Mouse (Mus musculus) heart, embryonic 15.5 days (tissue): Measurements from ENCODE around the gene Smarcc1. TPM values are rescaled to one million over a fixed set of nuclear protein-coding genes. Genes with fewer than 3 reads are reported as not detected.
"Not testable (repeated sequence)": the region's sequence is repeated elsewhere in the genome, so short reads cannot be mapped to it uniquely, and the experiment has no call there.

Experiments
- ATAC-seq: fragments of 200-750 bp; cut with Nextera tagmentation; replicated peaks from 2 replicates; pipeline ENCODE4 v1.8.0; 2017; ENCODE audit warnings: low read depth, moderate TSS enrichment; ENCODE audit not compliant: insufficient number of reproducible peaks, insufficient read depth, low FRiP score
- H3K27ac ChIP-seq: fragments of 300-500 bp; sonication (generic); 2 replicates; pipeline ENCODE4 v1.5.1; 2015; ENCODE audit warnings: mild to moderate bottlenecking, inconsistent platforms
- H3K27me3 ChIP-seq: fragments of 300-500 bp; sonication (generic); 2 replicates; pipeline ENCODE4 v1.6.1; 2015; ENCODE audit warnings: inconsistent platforms
- H3K36me3 ChIP-seq: fragments of 300-500 bp; sonication (generic); 2 replicates; pipeline ENCODE4 v1.6.1; 2015; ENCODE audit warnings: mild to moderate bottlenecking, inconsistent platforms
- H3K4me1 ChIP-seq: fragments of 300-500 bp; sonication (generic); replicated peaks from 2 replicates; pipeline ENCODE4 v1.6.1; 2015; ENCODE audit warnings: inconsistent platforms
- H3K4me2 ChIP-seq: fragments of 300-500 bp; sonication (generic); 2 replicates; pipeline ENCODE4 v1.6.1; 2015; ENCODE audit warnings: inconsistent platforms, mild to moderate bottlenecking, moderate library complexity
- H3K4me3 ChIP-seq: fragments of 300-500 bp; sonication (generic); 2 replicates; pipeline ENCODE4 v1.5.1; 2015; ENCODE audit warnings: mild to moderate bottlenecking, inconsistent platforms
- H3K9ac ChIP-seq: fragments of 300-500 bp; sonication (generic); 2 replicates; pipeline ENCODE4 v1.6.1; 2015; ENCODE audit warnings: mild to moderate bottlenecking, inconsistent platforms
- H3K9me3 ChIP-seq: fragments of 300-500 bp; sonication (generic); replicated peaks from 2 replicates; pipeline ENCODE4 v1.6.1; 2016; ENCODE audit warnings: inconsistent platforms
- WGBS: fragments of 180-500 bp; shearing (Covaris S2); methylation state at CpG from one replicate; pipeline ENCODE4 v1.1.7; 2015; ENCODE audit warnings: mixed read lengths; 5-methylcytosine and 5-hydroxymethylcytosine counted together
- polyA plus RNA-seq: library from polyadenylated mRNA; unstranded; fragments of >200 nt; fragmentation: Nextera tagmentation; extraction: Ambion mirVana; gene quantifications from 2 replicates; pipeline ENCODE4 v1.2.1, GENCODE M21; 2015

The Smarcc1 gene
- polyA plus RNA-seq, 1 experiment from 2014 or later: 56.6 TPM

- no peaks in the 10 kb centered on the region for H3K27me3 ChIP-seq
- peaks cover 70% of the 10 kb centered on the region for H3K36me3 ChIP-seq
- H3K4me3 ChIP-seq: no peak overlapping the region
- H3K4me2 ChIP-seq: no peak overlapping the region
- H3K9ac ChIP-seq: no peak overlapping the region
- no peak overlapping the region for H3K27ac ChIP-seq
- no peak for ATAC-seq
- H3K4me1 ChIP-seq: peaks cover 12% of the 10 kb centered on the region
- WGBS: 94% methylated on average over 3 of the region's 3 CpGs
- H3K9me3 ChIP-seq: no peaks in the 10 kb centered on the region
Observed at GRCm38 (mm10) chr9:110097791-110098190, 19.7 kb upstream of the Smarcc1 start.

GRCm38 (mm10) chr9:110100627-110101600, 16.6 kb upstream of the Smarcc1 start:
- H3K4me3 ChIP-seq: peak overlapping the region; percentile 70
- H3K27ac ChIP-seq: peak overlapping the region; percentile 47; the same call in 1 of the 2 replicates
- peaks cover 12% of the 10 kb centered on the region for H3K4me1 ChIP-seq
- H3K9me3 ChIP-seq: no peaks in the 10 kb centered on the region
- H3K9ac ChIP-seq: peak overlapping the region; percentile 85
- peaks cover 59% of the 10 kb centered on the region for H3K36me3 ChIP-seq
- 3% methylated on average over 33 of the region's 41 CpGs for WGBS
- H3K4me2 ChIP-seq: peak overlapping the region; percentile 66
- ATAC-seq: peak; percentile 92
- no peaks in the 10 kb centered on the region for H3K27me3 ChIP-seq

GRCm38 (mm10) chr9:110116353-110116976, 1.0 kb upstream of the Smarcc1 start:
- WGBS: 12% methylated on average over 10 of the region's 10 CpGs
- peak overlapping the region; percentile 91 for H3K9ac ChIP-seq
- peaks cover 26% of the 10 kb centered on the region for H3K36me3 ChIP-seq
- ATAC-seq: no peak
- H3K4me1 ChIP-seq: peaks cover 19% of the 10 kb centered on the region
- H3K27me3 ChIP-seq: no peaks in the 10 kb centered on the region
- H3K4me2 ChIP-seq: peak overlapping the region; percentile 83
- peak overlapping the region; percentile 97 for H3K27ac ChIP-seq
- H3K9me3 ChIP-seq: no peaks in the 10 kb centered on the region
- H3K4me3 ChIP-seq: peak overlapping the region; percentile 85

GRCm38 (mm10) chr9:110117779-110118139, 251 bp downstream of the Smarcc1 start, which contains the start of gene Dhx30:
Gene Dhx30 (minus strand): TSS chr9:110117830.
- H3K36me3 ChIP-seq: peaks cover 13% of the 10 kb centered on the region
- WGBS: under 1% methylated on average over 17 of the region's 17 CpGs
- peak within 1 kb of the TSS; percentile 85 for H3K4me3 ChIP-seq
- no peaks in the 10 kb centered on the region for H3K9me3 ChIP-seq
- H3K4me1 ChIP-seq: peaks cover 19% of the 10 kb centered on the region
- H3K27ac ChIP-seq: peak within 1 kb of the TSS; percentile 97
- H3K9ac ChIP-seq: peak within 1 kb of the TSS; percentile 91
- H3K27me3 ChIP-seq: no peaks in the 10 kb centered on the region
- peak within 1 kb of the TSS; percentile 83 for H3K4me2 ChIP-seq
- peak; percentile 4; the same call in 1 of the 2 replicates for ATAC-seq

- no peak for ATAC-seq
- H3K4me3 ChIP-seq: peak overlapping the region; percentile 85
- H3K27me3 ChIP-seq: no peaks in the 10 kb centered on the region
- peaks cover 19% of the 10 kb centered on the region for H3K4me1 ChIP-seq
- peak overlapping the region; percentile 83 for H3K4me2 ChIP-seq
- peak overlapping the region; percentile 91 for H3K9ac ChIP-seq
- H3K36me3 ChIP-seq: peaks cover 8% of the 10 kb centered on the region
- no peak overlapping the region for H3K27ac ChIP-seq
- 53% methylated on average over 1 of the region's 1 CpGs for WGBS
- no peaks in the 10 kb centered on the region for H3K9me3 ChIP-seq
Observed at GRCm38 (mm10) chr9:110118249-110118648, 741 bp downstream of the Smarcc1 start.

- no peak for ATAC-seq
- H3K36me3 ChIP-seq: no peaks in the 10 kb centered on the region
- no peak overlapping the region for H3K27ac ChIP-seq
- no peak overlapping the region for H3K4me3 ChIP-seq
- H3K9me3 ChIP-seq: no peaks in the 10 kb centered on the region
- H3K27me3 ChIP-seq: no peaks in the 10 kb centered on the region
- no peak overlapping the region for H3K9ac ChIP-seq
- H3K4me2 ChIP-seq: no peak overlapping the region
- 79% methylated on average over 4 of the region's 4 CpGs for WGBS
- peaks cover 17% of the 10 kb centered on the region for H3K4me1 ChIP-seq
Observed at GRCm38 (mm10) chr9:110121424-110121823, 3.9 kb downstream of the Smarcc1 start.

GRCm38 (mm10) chr9:110123322-110123721, 5.8 kb downstream of the Smarcc1 start:
- WGBS: 82% methylated on average over 2 of the region's 2 CpGs
- H3K9ac ChIP-seq: no peak overlapping the region
- no peak overlapping the region for H3K27ac ChIP-seq
- no peaks in the 10 kb centered on the region for H3K9me3 ChIP-seq
- no peak overlapping the region for H3K4me3 ChIP-seq
- H3K4me2 ChIP-seq: no peak overlapping the region
- no peaks in the 10 kb centered on the region for H3K36me3 ChIP-seq
- no peaks in the 10 kb centered on the region for H3K27me3 ChIP-seq
- peaks cover 11% of the 10 kb centered on the region for H3K4me1 ChIP-seq
- ATAC-seq: no peak

GRCm38 (mm10) chr9:110124008-110124540, 6.6 kb downstream of the Smarcc1 start:
- not testable (repeated sequence) for H3K9me3 ChIP-seq, H3K4me1 ChIP-seq, H3K4me3 ChIP-seq, H3K9ac ChIP-seq, ATAC-seq, H3K4me2 ChIP-seq, H3K36me3 ChIP-seq, H3K27ac ChIP-seq, H3K27me3 ChIP-seq
- 53% methylated on average over 2 of the region's 2 CpGs for WGBS

GRCm38 (mm10) chr9:110130896-110131524, 13.5 kb downstream of the Smarcc1 start:
- H3K9ac ChIP-seq: peak overlapping the region; percentile 61
- H3K27ac ChIP-seq: peak overlapping the region; percentile 91
- peaks cover 17% of the 10 kb centered on the region for H3K4me1 ChIP-seq
- no peaks in the 10 kb centered on the region for H3K27me3 ChIP-seq
- H3K9me3 ChIP-seq: no peaks in the 10 kb centered on the region
- peak overlapping the region; percentile 77 for H3K4me2 ChIP-seq
- H3K36me3 ChIP-seq: peaks cover 2% of the 10 kb centered on the region; the same call in 1 of the 2 replicates
- ATAC-seq: no peak
- WGBS: 22% methylated on average over 10 of the region's 10 CpGs
- peak overlapping the region; percentile 93 for H3K4me3 ChIP-seq

- WGBS: under 1% methylated on average over 64 of the region's 64 CpGs
- peak; percentile 97 for ATAC-seq
- Histone ChIP-seq H3K9me3 (no peaks in the 10 kb centered on the region), H3K27me3 (no peaks in the 10 kb centered on the region), H3K27ac (peak overlapping the region; percentile 91), H3K4me1 (peaks cover 17% of the 10 kb centered on the region), H3K36me3 (peaks cover 9% of the 10 kb centered on the region; the same call in 1 of the 2 replicates), H3K4me3 (peak overlapping the region; percentile 93), H3K9ac (peak overlapping the region; percentile 95), H3K4me2 (peak overlapping the region; percentile 77)
Observed at GRCm38 (mm10) chr9:110131525-110132197, 14.2 kb downstream of the Smarcc1 start.
